Mouse (Mus musculus): ENCODE measurements at regions not wholly inside any gene's neighbourhood (a gene's known extent, or its start where the extent isn't known, plus 50 kb on each side); places are given as distances from the start of the nearest gene placed in this dataset.

GRCm38 (mm10) chr15:31087607-31088006, 136.5 kb upstream of the Dap start:
- no peak for DNase-seq (ENCODE audit: low spot score)

- no peak for DNase-seq (ENCODE audit: low spot score)
Observed at GRCm38 (mm10) chr15:31091916-31092570, 132.1 kb upstream of the Dap start.

GRCm38 (mm10) chr15:31096206-31096605, 127.9 kb upstream of the Dap start:
- no peak for DNase-seq (ENCODE audit: low spot score)

- no peak for DNase-seq (ENCODE audit: low spot score)
Observed at GRCm38 (mm10) chr15:31097301-31097700, 126.8 kb upstream of the Dap start.

GRCm38 (mm10) chr15:31104743-31105142, 119.4 kb upstream of the Dap start:
- DNase-seq (ENCODE audit: low spot score), result peak; percentile 66

GRCm38 (mm10) chr15:31106907-31107306, 117.2 kb upstream of the Dap start:
- no peak for DNase-seq (ENCODE audit: low spot score)

- no peak for DNase-seq (ENCODE audit: low spot score)
Observed at GRCm38 (mm10) chr15:31113216-31113615, 110.9 kb upstream of the Dap start.

- DNase-seq (ENCODE audit: low spot score), result no peak
Observed at GRCm38 (mm10) chr15:31117338-31117737, 106.8 kb upstream of the Dap start.

- no peak for DNase-seq (ENCODE audit: low spot score)
Observed at GRCm38 (mm10) chr15:31120147-31120546, 104.0 kb upstream of the Dap start.

- no peak for DNase-seq (ENCODE audit: low spot score)
Observed at GRCm38 (mm10) chr15:31125784-31126183, 98.3 kb upstream of the Dap start.

- no peak for DNase-seq (ENCODE audit: low spot score)
Observed at GRCm38 (mm10) chr15:31126999-31127398, 97.1 kb upstream of the Dap start.

GRCm38 (mm10) chr15:31134891-31135290, 89.2 kb upstream of the Dap start:
- DNase-seq (ENCODE audit: low spot score), result no peak

- DNase-seq (ENCODE audit: low spot score), result no peak
Observed at GRCm38 (mm10) chr15:31138637-31139036, 85.5 kb upstream of the Dap start.

- DNase-seq (ENCODE audit: low spot score), result no peak
Observed at GRCm38 (mm10) chr15:31141750-31142149, 82.4 kb upstream of the Dap start.

- no peak for DNase-seq (ENCODE audit: low spot score)
Observed at GRCm38 (mm10) chr15:31148251-31149145, 75.6 kb upstream of the Dap start.

GRCm38 (mm10) chr15:31149855-31150254, 74.3 kb upstream of the Dap start:
- DNase-seq (ENCODE audit: low spot score), result no peak

GRCm38 (mm10) chr15:31150546-31151471, 73.3 kb upstream of the Dap start:
- peak; percentile 28 for DNase-seq (ENCODE audit: low spot score)

- DNase-seq (ENCODE audit: low spot score), result no peak
Observed at GRCm38 (mm10) chr15:31155141-31155540, 69.0 kb upstream of the Dap start.

GRCm38 (mm10) chr15:31166543-31167105, 57.5 kb upstream of the Dap start:
- no peak for DNase-seq (ENCODE audit: low spot score)

- no peak for DNase-seq (ENCODE audit: low spot score)
Observed at GRCm38 (mm10) chr15:31167506-31167905, 56.6 kb upstream of the Dap start.

GRCm38 (mm10) chr15:31168191-31168590, 55.9 kb upstream of the Dap start:
- no peak for DNase-seq (ENCODE audit: low spot score)

All from heart, adult 8-10 months (tissue).